Mouse (Mus musculus) ES-Bruce4 (cell line): Measurements from ENCODE around the gene Lancl2.

Experiments
- CTCF ChIP-seq: IDR thresholded peaks from one replicate; pipeline ENCODE4 v1.8.1; 2011; ENCODE audit warnings: low read depth, low read length
- EP300 ChIP-seq: IDR thresholded peaks from 2 replicates; pipeline ENCODE4 v1.6.1; 2011; ENCODE audit warnings: low read depth, low read length; ENCODE audit not compliant: insufficient read depth
- POLR2A ChIP-seq: IDR thresholded peaks from one replicate; pipeline ENCODE4 v1.8.1; 2011; ENCODE audit warnings: low read length; ENCODE audit not compliant: insufficient read depth

DNA sequence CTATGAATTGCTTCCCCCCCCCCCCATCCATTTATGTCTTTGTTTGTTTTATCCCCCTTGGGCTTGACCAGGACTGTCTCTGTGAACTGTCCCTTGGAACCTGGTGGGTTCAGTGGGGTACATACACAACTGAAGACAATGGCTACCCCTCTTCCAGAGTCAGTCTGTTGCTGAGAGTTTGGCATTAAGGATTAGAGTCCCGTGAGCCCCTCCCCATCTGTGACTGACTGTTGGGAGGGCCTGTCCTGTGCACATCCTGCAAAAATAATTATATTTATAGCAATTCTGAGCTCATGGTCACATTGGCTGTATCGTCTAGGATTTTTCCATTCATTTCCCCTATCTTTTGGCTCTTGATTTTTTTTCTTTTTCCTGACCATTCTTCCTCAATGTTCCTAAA lies 1.4 kb downstream of the Lancl2 start:
- TF ChIP-seq CTCF (no peak), POLR2A (no peak), EP300 (no peak)
